Mouse (Mus musculus): Measurements from ENCODE around the gene Hist1h4f.

DNA sequence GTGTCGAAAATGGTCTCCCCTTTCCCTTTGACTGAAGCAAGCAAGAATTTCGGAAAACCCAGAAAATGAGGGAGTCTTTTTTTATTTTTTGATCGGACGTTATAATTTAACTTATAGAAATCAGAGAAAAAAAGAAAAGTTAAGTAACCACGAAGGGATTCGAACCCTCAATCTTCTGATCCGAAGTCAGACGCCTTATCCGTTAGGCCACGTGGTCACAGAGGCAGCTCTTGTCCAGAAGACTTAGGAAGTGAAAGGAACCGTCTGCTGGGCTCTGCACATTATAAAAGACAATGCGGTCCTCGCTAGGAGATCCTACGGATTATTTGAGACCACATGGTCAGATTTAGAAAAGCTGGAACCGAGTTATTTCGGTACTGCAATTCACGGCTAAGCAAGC is 25.1 kb downstream of the Hist1h4f start:
- TF ChIP-seq CTCF (IDR thresholded peaks at IDR 0.05; ENCODE audit: low read depth, low read length): no peak
- TF ChIP-seq GATA1 (IDR thresholded peaks at IDR 0.05; ENCODE audit: borderline replicate concordance, low read length): no peak
- TF ChIP-seq TAL1 (conservative IDR thresholded peaks at IDR 0.05; ENCODE audit: low read depth, low read length): no peak
- no peak for TF ChIP-seq GATA2 (IDR thresholded peaks at IDR 0.05; ENCODE audit: borderline replicate concordance, low read depth, low read length)
